In the genomic region with DNA sequence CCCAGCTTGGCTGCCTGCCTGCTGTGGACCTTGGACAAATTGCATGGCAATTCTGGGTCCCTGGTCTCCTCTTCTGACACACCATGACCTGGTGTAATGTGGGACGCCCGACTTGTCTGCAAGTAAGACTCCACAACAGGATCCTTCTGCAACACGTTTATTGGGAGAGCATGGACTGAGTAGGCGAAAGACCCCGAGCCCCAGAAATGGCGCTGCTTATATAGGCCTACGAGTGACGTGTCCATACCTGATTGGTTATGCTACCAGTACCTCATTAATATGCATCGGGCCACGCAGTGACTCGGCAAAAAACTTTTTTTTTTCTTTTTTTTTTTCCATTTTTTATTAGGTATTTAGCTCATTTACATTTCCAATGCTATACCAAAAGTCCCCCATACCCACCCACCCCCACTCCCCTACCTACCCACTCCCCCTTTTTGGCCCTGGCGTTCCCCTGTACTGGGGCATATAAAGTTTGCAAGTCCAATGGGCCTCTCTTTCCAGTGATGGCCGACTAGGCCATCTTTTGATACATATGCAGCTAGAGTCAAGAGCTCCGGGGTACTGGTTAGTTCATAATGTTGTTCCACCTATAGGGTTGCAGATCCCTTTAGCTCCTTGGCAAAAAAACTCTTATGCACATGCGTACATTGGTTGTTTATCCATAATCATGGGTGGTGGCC, we compare ENCODE assay signal across 14 mouse cellular contexts. TPM values are rescaled to one million over a fixed set of nuclear protein-coding genes. Genes with fewer than 3 reads are reported as not detected.
DNase-seq lines count a peak whose midpoint lies in the region; ATAC-seq and TF ChIP-seq lines count a peak whose summit lies in the region.
"Not testable (repeated sequence)": the region's sequence is repeated elsewhere in the genome, so short reads cannot be mapped to it uniquely, and the experiment has no call there.
"Had no signal": no experiment of that assay in that cellular context is flagged by ENCODE, and none has a peak within 500 bp of the region (broad histone marks: within the 10 kb centered on the region; RNA-seq: fewer than 3 reads in every experiment).

No protein-coding gene starts in this region.

- not testable (repeated sequence) for H3K4me2 ChIP-seq in forebrain, embryonic 12.5 days; heart, embryonic 14.5 days (ENCODE audit: low read length); intestine, embryonic 14.5 days (ENCODE audit: low read length); liver, embryonic 14.5 days (ENCODE audit: low read depth); midbrain, embryonic 14.5 days (ENCODE audit: low read length); neural tube, embryonic 15.5 days

- not testable (repeated sequence) for H3K9ac ChIP-seq in forebrain, embryonic 12.5 days; heart, embryonic 14.5 days (ENCODE audit: low read length); intestine, embryonic 14.5 days (ENCODE audit: low read length); liver, embryonic 14.5 days (replicated peaks); midbrain, embryonic 14.5 days (replicated peaks; ENCODE audit: low read length); neural tube, embryonic 15.5 days (replicated peaks)

- not testable (repeated sequence) for H3K4me3 ChIP-seq in forebrain, embryonic 12.5 days (replicated peaks); heart, embryonic 14.5 days (ENCODE audit: control insufficient read depth in 1 of 2, insufficient read depth in 1 of 2, low read depth in 1 of 2, low read length in 2 of 2); intestine, embryonic 14.5 days (ENCODE audit: low read depth, low read length); liver, embryonic 14.5 days (ENCODE audit: insufficient read depth in 1 of 2, low read depth in 2 of 2, low read length in 2 of 2); midbrain, embryonic 14.5 days (replicated peaks; ENCODE audit: low read depth, low read length); neural tube, embryonic 15.5 days (replicated peaks)

- peak; percentile 30 for DNase-seq in adrenal gland, postnatal 10 days
- DNase-seq in intestine, embryonic 14.5 days (ENCODE audit: low spot score); liver, embryonic 14.5 days (ENCODE audit: low read depth in 3 of 3, low spot score in 3 of 3); midbrain, embryonic 14.5 days: not testable (repeated sequence)
- peak; percentile 30 for DNase-seq in kidney, postnatal 14 days

- peak; percentile 52 for ATAC-seq in forebrain, embryonic 12.5 days (ENCODE audit: low FRiP score)
- ATAC-seq in heart, embryonic 14.5 days (ENCODE audit: insufficient number of reproducible peaks, insufficient read depth, low FRiP score, low read depth): peak; percentile 52
- ATAC-seq in intestine, embryonic 14.5 days (replicated peaks; ENCODE audit: low FRiP score, low TSS enrichment, low read depth): peak; percentile 57
- peak; percentile 47; the same call in 1 of the 2 replicates for ATAC-seq in liver, embryonic 14.5 days (ENCODE audit: insufficient read depth)
- peak; percentile 69 for ATAC-seq in midbrain, embryonic 14.5 days (ENCODE audit: low FRiP score, low TSS enrichment)
- ATAC-seq in neural tube, embryonic 15.5 days (ENCODE audit: low FRiP score): 0 out of 2 replicates have a peak, but pooled peaks have one; percentile 41

- H3K27me3 ChIP-seq in forebrain, embryonic 12.5 days; heart, embryonic 14.5 days (ENCODE audit: control insufficient read depth, insufficient read depth, low read length); intestine, embryonic 14.5 days (replicated peaks; ENCODE audit: control insufficient read depth, insufficient read depth, low read length); liver, embryonic 14.5 days (ENCODE audit: control insufficient read depth, insufficient read depth, low read length); midbrain, embryonic 14.5 days (ENCODE audit: control insufficient read depth, insufficient read depth, low read length); neural tube, embryonic 15.5 days (replicated peaks): not testable (repeated sequence)

- H3K9me3 ChIP-seq in forebrain, embryonic 12.5 days: peaks cover 11% of the 10 kb centered on the region
- not testable (repeated sequence) for H3K9me3 ChIP-seq in heart, embryonic 14.5 days (ENCODE audit: control insufficient read depth, low read length); intestine, embryonic 14.5 days (ENCODE audit: control insufficient read depth, low read length); liver, embryonic 14.5 days (ENCODE audit: control insufficient read depth, low read length); midbrain, embryonic 14.5 days (ENCODE audit: control insufficient read depth, low read length); neural tube, embryonic 15.5 days (replicated peaks)

- not testable (repeated sequence) for TF ChIP-seq EP300 in liver, embryonic 14.5 days (IDR thresholded peaks at IDR 0.05; ENCODE audit: low read depth)

- WGBS in forebrain, embryonic 12.5 days: 84% methylated on average over 13 of the region's 15 CpGs
- 80% methylated on average over 13 of the region's 15 CpGs for WGBS in heart, embryonic 14.5 days
- 83% methylated on average over 13 of the region's 15 CpGs for WGBS in intestine, embryonic 14.5 days
- 68% methylated on average over 13 of the region's 15 CpGs for WGBS in liver, embryonic 14.5 days (ENCODE audit: insufficient replicate concordance)
- WGBS in midbrain, embryonic 14.5 days: 83% methylated on average over 13 of the region's 15 CpGs
- 85% methylated on average over 13 of the region's 15 CpGs for WGBS in neural tube, embryonic 15.5 days

- not testable (repeated sequence) for H3K27ac ChIP-seq in forebrain, embryonic 12.5 days; heart, embryonic 14.5 days (replicated peaks in 1 of 2; ENCODE audit: control insufficient read depth in 1 of 2, insufficient read depth in 1 of 2, low read depth in 2 of 2, low read length in 2 of 2); intestine, embryonic 14.5 days (ENCODE audit: low read depth); liver, embryonic 14.5 days; midbrain, embryonic 14.5 days (replicated peaks; ENCODE audit: low read depth, low read length); neural tube, embryonic 15.5 days (replicated peaks)

- H3K4me1 ChIP-seq in forebrain, embryonic 12.5 days; heart, embryonic 14.5 days (ENCODE audit: control insufficient read depth in 2 of 2, insufficient read depth in 2 of 2, low read length in 2 of 2); intestine, embryonic 14.5 days (replicated peaks; ENCODE audit: control insufficient read depth, insufficient read depth, low read length); liver, embryonic 14.5 days (replicated peaks; ENCODE audit: control insufficient read depth in 2 of 2, insufficient read depth in 2 of 2, low read length in 1 of 2); midbrain, embryonic 14.5 days (ENCODE audit: control insufficient read depth, insufficient read depth, low read length); neural tube, embryonic 15.5 days: not testable (repeated sequence)

- not testable (repeated sequence) for TF ChIP-seq CTCF in liver, embryonic 14.5 days (IDR thresholded peaks at IDR 0.05; ENCODE audit: low read depth)

- H3K36me3 ChIP-seq in forebrain, embryonic 12.5 days (replicated peaks); heart, embryonic 14.5 days (ENCODE audit: control insufficient read depth, insufficient read depth, low read length); intestine, embryonic 14.5 days (ENCODE audit: control insufficient read depth, insufficient read depth, low read length); liver, embryonic 14.5 days (replicated peaks; ENCODE audit: control insufficient read depth, insufficient read depth, low read depth); midbrain, embryonic 14.5 days (ENCODE audit: control insufficient read depth, insufficient read depth, low read length); neural tube, embryonic 15.5 days: not testable (repeated sequence)

RNA-seq across cellular contexts. Expression of gene 4930467E23Rik, which starts 21.5 kb away (rescaled TPM):
- total RNA-seq in adrenal gland, postnatal 10 days (2021): under 1 TPM in 1 of 2 experiments, not detected in 1; 0.45 TPM
- polyA plus RNA-seq in forebrain, embryonic 12.5 days (2016; fragmentation: Nextera tagmentation; extraction: Ambion mirVana): 0.15 TPM in 1 of 2 replicates, not detected in the other
- polyA plus RNA-seq in heart, embryonic 14.5 days (2014; fragmentation: Nextera tagmentation; extraction: Ambion mirVana): not detected in 2 replicates
- polyA plus RNA-seq in intestine, embryonic 14.5 days (2014; fragmentation: Nextera tagmentation; extraction: Ambion mirVana): 0.42 and 0.46 TPM in 2 replicates
- not detected in 2 replicates for polyA plus RNA-seq in liver, embryonic 14.5 days (2012; rRNA removed)
- not detected in 2 replicates for polyA plus RNA-seq in liver, embryonic 14.5 days (2014; fragmentation: Nextera tagmentation; extraction: Ambion mirVana)
- polyA plus RNA-seq in midbrain, embryonic 14.5 days (2014; fragmentation: Nextera tagmentation; extraction: Ambion mirVana): 0.17 TPM in 1 of 2 replicates, not detected in the other
- 0.09 TPM in 1 of 2 replicates, not detected in the other for polyA plus RNA-seq in neural tube, embryonic 15.5 days (2015; fragmentation: Nextera tagmentation; extraction: Ambion mirVana)
- total RNA-seq: granulocyte monocyte progenitor cell, adult 5-6 weeks; neutrophil, adult 5-6 weeks had no signal
- polyA plus RNA-seq: G1E; heart, embryonic 16.5 days; liver, postnatal 0 days; macrophage had no signal
